Mouse (Mus musculus) mouse trophoblast stem cell (cell line): Measurements from ENCODE around the gene Vmn1r196.
"Not testable (repeated sequence)": the region's sequence is repeated elsewhere in the genome, so short reads cannot be mapped to it uniquely, and the experiment has no call there.

Experiments
- in situ Hi-C, 2 experiments: fragments of 300-500 bp; cut with MseI, MboI; formaldehyde crosslinking; loops; 2 replicates in 1 of 2; 3 replicates in 1 of 2; pipeline ENCODE4 v1.15.1; 2025

The Vmn1r196 gene

GRCm38 (mm10) chr13:22289620-22290019 lies at the start of gene Vmn1r196:
Vmn1r196 (plus strand) TSS chr13:22289920.
- in situ Hi-C loops = no loop called here

GRCm38 (mm10) chr13:22243915-22244314 lies 45.8 kb upstream of the Vmn1r196 start, which contains the start of gene Vmn1r194:
Vmn1r194 (plus strand) TSS chr13:22244215.
- in situ Hi-C loops = no loop called here

DNA sequence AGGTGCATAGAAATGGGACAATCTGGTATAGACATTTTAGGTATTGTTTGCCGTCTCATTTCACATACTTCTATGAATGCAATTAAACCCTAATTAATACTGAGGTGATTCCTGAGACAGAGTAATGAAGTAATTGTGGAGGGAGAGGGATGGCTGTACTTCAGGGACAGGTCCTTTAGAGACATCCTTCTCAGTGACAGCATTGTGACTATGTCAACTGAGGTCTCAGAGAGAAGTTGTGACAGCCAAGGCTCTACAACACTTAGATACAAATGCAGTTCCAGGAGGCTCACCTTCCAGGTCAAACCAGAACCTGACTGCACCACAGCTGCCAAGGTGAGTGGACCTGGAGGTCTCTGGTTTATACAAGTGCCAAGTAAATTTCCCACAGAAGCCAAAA lies 19.5 kb upstream of the Vmn1r196 start, which contains the start of gene Vmn1r195:
TSS of gene Vmn1r195 (plus strand) at position 301 of the 400 bp plus-strand sequence.
- in situ Hi-C loops = not testable (repeated sequence)

GRCm38 (mm10) chr13:22271721-22272120 lies 18.0 kb upstream of the Vmn1r196 start:
- in situ Hi-C loops = no loop called here

DNA sequence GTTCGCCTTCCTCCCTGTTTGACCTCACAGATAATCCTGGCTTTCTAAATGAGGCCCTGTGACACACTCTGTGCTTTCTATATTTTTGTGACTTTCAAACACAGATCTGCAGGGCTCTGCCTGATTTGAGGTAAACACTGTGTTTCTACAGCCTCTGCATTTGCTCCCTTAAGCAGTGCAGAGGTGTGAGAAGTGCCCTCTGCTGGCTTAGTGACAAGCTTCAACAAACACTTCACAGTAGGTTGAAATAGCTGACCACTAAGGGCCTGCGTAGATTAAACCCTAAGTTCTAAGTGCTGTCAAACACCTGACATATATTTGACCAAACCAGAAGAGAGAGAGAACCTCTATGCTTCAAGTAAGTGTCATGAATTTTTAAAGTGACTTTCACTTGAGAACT lies 5.1 kb upstream of the Vmn1r196 start:
- in situ Hi-C loops = no loop called here

- in situ Hi-C loops = not testable (repeated sequence)
Observed at GRCm38 (mm10) chr13:22308075-22308474, 18.4 kb downstream of the Vmn1r196 start.

DNA sequence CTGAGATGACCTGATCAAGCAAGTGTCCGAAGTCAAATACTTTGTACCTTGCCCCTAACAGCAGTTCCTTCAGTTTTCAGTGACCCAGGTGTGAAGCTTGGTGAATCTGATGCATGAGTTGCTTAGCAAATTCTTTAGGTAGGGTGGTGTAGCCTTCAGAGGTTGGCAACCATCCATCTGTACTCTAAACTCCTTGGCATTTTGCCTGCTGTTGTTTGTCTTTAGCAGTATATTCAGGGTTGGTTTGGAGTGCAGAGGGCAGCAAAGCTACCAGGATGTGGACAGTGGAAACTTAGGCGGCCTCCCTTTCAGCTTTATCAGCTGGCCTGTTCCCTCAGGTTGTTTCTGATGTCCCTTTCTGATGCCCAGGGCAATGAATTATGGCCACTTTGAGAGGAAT lies 25.6 kb downstream of the Vmn1r196 start:
- in situ Hi-C loops = no loop called here

GRCm38 (mm10) chr13:22317366-22317765 lies 27.6 kb downstream of the Vmn1r196 start:
- in situ Hi-C loops = no loop called here

- in situ Hi-C loops = no loop called here
Observed at GRCm38 (mm10) chr13:22320091-22320490, 30.4 kb downstream of the Vmn1r196 start.

GRCm38 (mm10) chr13:22324289-22324688 lies 34.6 kb downstream of the Vmn1r196 start, which contains the start of gene Vmn1r197:
Vmn1r197 (plus strand) TSS chr13:22324589.
- in situ Hi-C loops = no loop called here

DNA sequence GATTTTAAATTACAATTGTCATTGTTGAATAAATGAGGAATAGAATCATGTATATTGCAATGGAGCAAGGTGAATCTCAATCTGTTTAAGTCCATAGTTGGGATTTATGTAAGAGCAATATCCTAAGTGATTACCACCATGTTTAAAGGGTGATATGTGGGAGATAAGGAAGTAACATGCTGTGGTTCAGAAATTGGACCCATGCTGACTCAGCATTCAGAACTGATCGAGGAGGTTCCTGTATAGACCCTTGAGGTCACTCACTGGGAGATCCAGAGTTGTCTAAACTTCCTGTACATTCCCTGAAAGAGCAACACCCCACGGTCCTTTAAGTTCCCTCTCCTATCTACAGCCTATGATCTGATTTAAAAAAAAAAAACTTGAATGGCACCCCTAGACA lies 43.5 kb downstream of the Vmn1r196 start:
- in situ Hi-C loops = no loop called here

- in situ Hi-C loops = no loop called here
Observed at GRCm38 (mm10) chr13:22335565-22335964, 45.8 kb downstream of the Vmn1r196 start.
